Comparison of ENCODE assay signal across 8 mouse cellular contexts in the genomic region with DNA sequence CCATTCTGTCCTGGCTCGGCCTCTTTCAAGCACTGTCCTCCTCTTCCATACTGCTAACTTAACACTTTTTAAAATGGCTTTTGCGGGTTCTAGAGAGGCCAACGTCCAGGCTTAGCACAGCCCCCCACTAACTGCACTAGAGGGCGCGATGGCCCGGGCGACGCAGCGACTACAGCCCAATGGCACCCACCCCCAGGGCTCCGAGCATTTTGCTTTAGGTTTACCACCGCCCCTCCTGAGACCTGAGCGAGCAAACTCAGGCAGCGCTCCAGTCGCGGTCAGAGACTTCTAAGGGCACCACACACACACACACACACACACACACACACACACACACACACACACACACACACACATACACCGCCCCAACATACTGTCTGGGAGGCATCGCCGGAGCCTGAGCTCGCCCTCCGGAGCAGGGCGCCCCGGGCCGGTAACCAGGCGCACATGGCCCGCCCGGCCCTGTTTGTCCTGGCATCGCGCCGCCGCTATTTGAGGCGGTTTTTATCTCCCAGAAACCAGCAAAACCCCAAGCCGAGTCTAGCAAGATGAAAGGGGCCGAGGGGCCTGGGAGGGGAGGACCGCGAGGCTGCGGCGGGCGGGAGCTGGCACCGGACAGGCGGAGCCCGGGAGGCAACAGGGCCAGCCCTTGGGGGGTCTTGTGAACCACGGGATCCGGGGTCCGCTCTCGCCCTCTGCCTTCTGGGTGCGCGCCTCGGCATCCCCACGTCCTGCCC. TPM values are rescaled to one million over a fixed set of nuclear protein-coding genes. Genes with fewer than 3 reads are reported as not detected.
DNase-seq lines count a peak whose midpoint lies in the region; ATAC-seq and TF ChIP-seq lines count a peak whose summit lies in the region.

No protein-coding gene starts in this region.

- H3K27me3 ChIP-seq in spleen, adult 2 months (ENCODE audit: control insufficient read depth, insufficient read depth, low read length) = peaks cover 15% of the 10 kb centered on the region
- peaks cover 53% of the 10 kb centered on the region for H3K27me3 ChIP-seq in liver, embryonic 14.5 days (ENCODE audit: control insufficient read depth, insufficient read depth, low read length)
- peaks cover 45% of the 10 kb centered on the region for H3K27me3 ChIP-seq in neural tube, embryonic 13.5 days

- H3K4me3 ChIP-seq in spleen, adult 2 months (ENCODE audit: extremely low read depth, insufficient read depth, insufficient read length) = peak overlapping the region; percentile 34; the same call in 1 of the 2 replicates
- H3K4me3 ChIP-seq in liver, embryonic 14.5 days (ENCODE audit: insufficient read depth in 1 of 2, low read depth in 2 of 2, low read length in 2 of 2) = peak overlapping the region; percentile 47 to 51
- peak overlapping the region; percentile 49 for H3K4me3 ChIP-seq in neural tube, embryonic 13.5 days

- H3K36me3 ChIP-seq in spleen, adult 2 months (ENCODE audit: control insufficient read depth, insufficient read depth, low read length) = no peaks in the 10 kb centered on the region
- no peaks in the 10 kb centered on the region for H3K36me3 ChIP-seq in liver, embryonic 14.5 days (replicated peaks; ENCODE audit: control insufficient read depth, insufficient read depth, low read depth)
- H3K36me3 ChIP-seq in neural tube, embryonic 13.5 days = no peaks in the 10 kb centered on the region

- no peak overlapping the region for H3K27ac ChIP-seq in spleen, adult 2 months (ENCODE audit: insufficient read depth, low read length)
- no peak overlapping the region for H3K27ac ChIP-seq in liver, embryonic 14.5 days
- H3K27ac ChIP-seq in neural tube, embryonic 13.5 days (replicated peaks) = peak overlapping the region; percentile 74

- peak overlapping the region; percentile 35 for H3K9ac ChIP-seq in liver, embryonic 14.5 days (replicated peaks)
- peak overlapping the region; percentile 73 for H3K9ac ChIP-seq in neural tube, embryonic 13.5 days

- peaks cover 3% of the 10 kb centered on the region; the same call in 1 of the 2 replicates for H3K4me1 ChIP-seq in spleen, adult 2 months (ENCODE audit: control insufficient read depth, insufficient read depth, insufficient read length)
- H3K4me1 ChIP-seq in liver, embryonic 14.5 days (replicated peaks; ENCODE audit: control insufficient read depth in 2 of 2, insufficient read depth in 2 of 2, low read length in 1 of 2) = peaks cover 3 to 4% of the 10 kb centered on the region in 2 experiments
- peaks cover 42% of the 10 kb centered on the region for H3K4me1 ChIP-seq in neural tube, embryonic 13.5 days (replicated peaks)

- no peaks in the 10 kb centered on the region for H3K9me3 ChIP-seq in liver, embryonic 14.5 days (ENCODE audit: control insufficient read depth, low read length)
- H3K9me3 ChIP-seq in neural tube, embryonic 13.5 days = no peaks in the 10 kb centered on the region

- TF ChIP-seq POLR2A in spleen, adult 2 months (IDR thresholded peaks at IDR 0.05; ENCODE audit: low read depth, low read length) = no peak

- under 1% methylated on average over 48 of the region's 49 CpGs for WGBS in spleen, adult 2 months
- WGBS in liver, embryonic 14.5 days (ENCODE audit: insufficient replicate concordance) = under 1% methylated on average over 49 of the region's 49 CpGs
- 1% methylated on average over 48 of the region's 49 CpGs for WGBS in neural tube, embryonic 13.5 days

- no peak for TF ChIP-seq CTCF in spleen, adult 2 months (IDR thresholded peaks at IDR 0.05; ENCODE audit: extremely low read depth, insufficient read depth, insufficient read length, insufficient replicate concordance)
- peak; percentile 45 for TF ChIP-seq CTCF in liver, embryonic 14.5 days (IDR thresholded peaks at IDR 0.05; ENCODE audit: low read depth)

- no peak for DNase-seq in spleen, adult 2 months (ENCODE audit: low read depth in 1 of 2, low spot score in 2 of 2)
- DNase-seq in spleen, adult 12 weeks (ENCODE audit: low spot score) = no peak
- peak; percentile 39 for DNase-seq in embryo, embryonic 11.5 days (ENCODE audit: low read depth, low spot score)
- DNase-seq in heart, adult 8-10 months (ENCODE audit: low spot score) = peak; percentile 22
- DNase-seq in kidney, adult 18-20 months = peak; percentile 67
- DNase-seq in liver, embryonic 14.5 days (ENCODE audit: low read depth in 3 of 3, low spot score in 3 of 3) = no peak

- H3K4me2 ChIP-seq in liver, embryonic 14.5 days (ENCODE audit: low read depth) = peak overlapping the region; percentile 73
- H3K4me2 ChIP-seq in neural tube, embryonic 13.5 days = peak overlapping the region; percentile 95

- TF ChIP-seq EP300 in liver, embryonic 14.5 days (IDR thresholded peaks at IDR 0.05; ENCODE audit: low read depth) = no peak

- peak; percentile 13; the same call in 1 of the 2 replicates for ATAC-seq in liver, embryonic 14.5 days (ENCODE audit: insufficient read depth)
- ATAC-seq in neural tube, embryonic 13.5 days (ENCODE audit: low read depth) = peak; percentile 42
- ATAC-seq in inflammation-experienced regulatory T-cells, adult 6 months = no peak

RNA-seq across cellular contexts. Expression of a gene that starts 4.7 kb away (rescaled TPM):
- 51.9 and 55.8 TPM in 2 replicates for polyA plus RNA-seq in spleen, adult 2 months (2012; rRNA removed)
- total RNA-seq in heart, adult 8-10 months (2022) = 10 to 100 TPM in 3 of 4 experiments, 1 to 10 TPM in 1; 9.8 to 15.0 (median 12.5) TPM
- 31.0 and 33.7 TPM in 2 replicates for polyA plus RNA-seq in liver, embryonic 14.5 days (2012; rRNA removed)
- 44.3 and 48.9 TPM in 2 replicates for polyA plus RNA-seq in liver, embryonic 14.5 days (2014; fragmentation: Nextera tagmentation; extraction: Ambion mirVana)
- 31.3 and 36.8 TPM in 2 replicates for polyA plus RNA-seq in neural tube, embryonic 13.5 days (2015; fragmentation: Nextera tagmentation; extraction: Ambion mirVana)
- polyA plus RNA-seq in inflammation-experienced regulatory T-cells, adult 6 months (2017; shearing (Covaris generic)) = 10 to 100 TPM; 39.8 to 53.2 (median 43.1) TPM

RNA-seq across cellular contexts. Expression of a gene that starts 11.7 kb away (rescaled TPM):
- polyA plus RNA-seq in spleen, adult 2 months (2012; rRNA removed) = not detected in 2 replicates
- not detected for total RNA-seq in heart, adult 8-10 months (2022)
- polyA plus RNA-seq in liver, embryonic 14.5 days (2012; rRNA removed) = 0.01 and 0.07 TPM in 2 replicates
- polyA plus RNA-seq in liver, embryonic 14.5 days (2014; fragmentation: Nextera tagmentation; extraction: Ambion mirVana) = 0.04 TPM in 1 of 2 replicates, not detected in the other
- polyA plus RNA-seq in neural tube, embryonic 13.5 days (2015; fragmentation: Nextera tagmentation; extraction: Ambion mirVana) = 0.47 and 0.69 TPM in 2 replicates
- not detected for polyA plus RNA-seq in inflammation-experienced regulatory T-cells, adult 6 months (2017; shearing (Covaris generic))

RNA-seq across cellular contexts. Expression of a gene that starts 23.8 kb away (rescaled TPM):
- polyA plus RNA-seq in spleen, adult 2 months (2012; rRNA removed) = 41.9 and 48.4 TPM in 2 replicates
- 10 to 100 TPM; 23.2 to 24.6 (median 24.5) TPM for total RNA-seq in heart, adult 8-10 months (2022)
- polyA plus RNA-seq in liver, embryonic 14.5 days (2012; rRNA removed) = 26.7 and 32.5 TPM in 2 replicates
- 43.2 and 45.4 TPM in 2 replicates for polyA plus RNA-seq in liver, embryonic 14.5 days (2014; fragmentation: Nextera tagmentation; extraction: Ambion mirVana)
- 74.0 and 82.6 TPM in 2 replicates for polyA plus RNA-seq in neural tube, embryonic 13.5 days (2015; fragmentation: Nextera tagmentation; extraction: Ambion mirVana)
- polyA plus RNA-seq in inflammation-experienced regulatory T-cells, adult 6 months (2017; shearing (Covaris generic)) = 100 to 1,000 TPM; 102 to 153 (median 123) TPM

RNA-seq across cellular contexts. Expression of a gene that starts 29.4 kb away (rescaled TPM):
- polyA plus RNA-seq in spleen, adult 2 months (2012; rRNA removed) = 51.9 and 63.6 TPM in 2 replicates
- 100 to 1,000 TPM; 300 to 347 (median 339) TPM for total RNA-seq in heart, adult 8-10 months (2022)
- 42.1 and 82.2 TPM in 2 replicates for polyA plus RNA-seq in liver, embryonic 14.5 days (2012; rRNA removed)
- 149 and 156 TPM in 2 replicates for polyA plus RNA-seq in liver, embryonic 14.5 days (2014; fragmentation: Nextera tagmentation; extraction: Ambion mirVana)
- polyA plus RNA-seq in neural tube, embryonic 13.5 days (2015; fragmentation: Nextera tagmentation; extraction: Ambion mirVana) = 438 and 480 TPM in 2 replicates
- 1,000 to 10,000 TPM in 2 of 3 experiments, 100 to 1,000 TPM in 1; 936 to 1,841 (median 1,443) TPM for polyA plus RNA-seq in inflammation-experienced regulatory T-cells, adult 6 months (2017; shearing (Covaris generic))

RNA-seq across cellular contexts. Expression of a gene that starts 50.6 kb away (rescaled TPM):
- polyA plus RNA-seq in spleen, adult 2 months (2012; rRNA removed) = 19.6 and 22.7 TPM in 2 replicates
- 10 to 100 TPM; 31.8 to 43.8 (median 38.7) TPM for total RNA-seq in heart, adult 8-10 months (2022)
- 9.2 and 9.5 TPM in 2 replicates for polyA plus RNA-seq in liver, embryonic 14.5 days (2012; rRNA removed)
- 5.0 and 5.4 TPM in 2 replicates for polyA plus RNA-seq in liver, embryonic 14.5 days (2014; fragmentation: Nextera tagmentation; extraction: Ambion mirVana)
- polyA plus RNA-seq in neural tube, embryonic 13.5 days (2015; fragmentation: Nextera tagmentation; extraction: Ambion mirVana) = 4.3 and 6.0 TPM in 2 replicates
- 10 to 100 TPM; 19.1 to 23.3 (median 22.6) TPM for polyA plus RNA-seq in inflammation-experienced regulatory T-cells, adult 6 months (2017; shearing (Covaris generic))

Comparison
In these comparisons a context has a peak if more than half of its experiments do, and no peak if none do; other contexts are left out.
1. DNase-seq: peak in embryo, embryonic 11.5 days (single experiment), heart, adult 8-10 months (single experiment) and kidney, adult 18-20 months (single experiment); none in spleen, adult 2 months (0 of 2), spleen, adult 12 weeks (single experiment) and liver, embryonic 14.5 days (0 of 3).
2. Peak in every context shown above with its lines, with median percentiles within 50 percentile points of each other: H3K4me3 ChIP-seq.